Mouse (Mus musculus) bone marrow macrophage, adult 2 months (primary cell): ENCODE measurements around the gene Sox8. TPM values are rescaled to one million over a fixed set of nuclear protein-coding genes. Genes with fewer than 3 reads are reported as not detected.

ENCODE experiments used
- H3K27ac ChIP-seq: 2 replicates; pipeline ENCODE4 v1.5.1; 2012; ENCODE audit warnings: low read depth, low read length; ENCODE audit not compliant: insufficient read depth
- H3K4me1 ChIP-seq: 2 replicates; pipeline ENCODE4 v1.6.1; 2012; ENCODE audit warnings: low read length; ENCODE audit not compliant: control insufficient read depth, insufficient read depth
- H3K4me3 ChIP-seq: 2 replicates; pipeline ENCODE4 v1.5.1; 2012; ENCODE audit warnings: mild to moderate bottlenecking, low read length, moderate library complexity; ENCODE audit not compliant: insufficient read depth
- CTCF ChIP-seq: IDR thresholded peaks from 2 replicates; pipeline ENCODE4 v1.5.1; 2012; ENCODE audit warnings: low read depth, mild to moderate bottlenecking, low read length, moderate library complexity
- POLR2A ChIP-seq: IDR thresholded peaks from 2 replicates; pipeline ENCODE4 v1.6.1; 2012; ENCODE audit warnings: mild to moderate bottlenecking, low read depth, low read length, borderline replicate concordance
- polyA plus RNA-seq: library from polyadenylated mRNA; stranded (reverse); fragments of >200 nt; gene quantifications from 2 replicates; pipeline ENCODE4 v1.2.4, GENCODE M21; 2012; ENCODE audit not compliant: missing spikeins, insufficient read depth, insufficient read length

The Sox8 gene
- polyA plus RNA-seq, 1 experiment: not detected

GRCm38 (mm10) chr17:25560554-25561222, 9.8 kb downstream of the Sox8 start:
- H3K4me1 ChIP-seq: no peaks in the 10 kb centered on the region
- TF ChIP-seq CTCF (no peak), POLR2A (no peak)
- no peak overlapping the region for H3K4me3 ChIP-seq
- H3K27ac ChIP-seq: no peak overlapping the region

GRCm38 (mm10) chr17:25559634-25560033, 10.9 kb downstream of the Sox8 start:
- TF ChIP-seq CTCF (no peak), POLR2A (no peak)
- Histone ChIP-seq H3K27ac (no peak overlapping the region), H3K4me3 (no peak overlapping the region), H3K4me1 (no peaks in the 10 kb centered on the region)

GRCm38 (mm10) chr17:25556630-25557354, 13.7 kb downstream of the Sox8 start:
- no peaks in the 10 kb centered on the region for H3K4me1 ChIP-seq
- no peak overlapping the region for H3K4me3 ChIP-seq
- H3K27ac ChIP-seq: no peak overlapping the region
- TF ChIP-seq POLR2A (no peak), CTCF (no peak)

- Histone ChIP-seq H3K27ac (no peak overlapping the region), H3K4me1 (no peaks in the 10 kb centered on the region), H3K4me3 (no peak overlapping the region)
- TF ChIP-seq CTCF (no peak), POLR2A (no peak)
Measured at GRCm38 (mm10) chr17:25555666-25556629, 14.5 kb downstream of the Sox8 start.

GRCm38 (mm10) chr17:25555159-25555558, 15.3 kb downstream of the Sox8 start:
- Histone ChIP-seq H3K4me3 (no peak overlapping the region), H3K4me1 (no peaks in the 10 kb centered on the region), H3K27ac (no peak overlapping the region)
- TF ChIP-seq POLR2A (no peak), CTCF (no peak)

- TF ChIP-seq POLR2A (no peak), CTCF (no peak)
Measured at GRCm38 (mm10) chr17:25551313-25551712, 19.2 kb downstream of the Sox8 start.

GRCm38 (mm10) chr17:25550020-25550419, 20.5 kb downstream of the Sox8 start:
- Histone ChIP-seq H3K27ac (no peak overlapping the region), H3K4me1 (no peaks in the 10 kb centered on the region), H3K4me3 (no peak overlapping the region)
- no peak for TF ChIP-seq POLR2A
- TF ChIP-seq CTCF: no peak

More at GRCm38 (mm10) chr17:25551313-25551712, 19.2 kb downstream of the Sox8 start:
- Histone ChIP-seq H3K4me1 (no peaks in the 10 kb centered on the region), H3K4me3 (no peak overlapping the region), H3K27ac (no peak overlapping the region)

- no peak overlapping the region for H3K27ac ChIP-seq
- no peak overlapping the region for H3K4me3 ChIP-seq
- TF ChIP-seq CTCF (no peak), POLR2A (no peak)
- H3K4me1 ChIP-seq: no peaks in the 10 kb centered on the region
Measured at GRCm38 (mm10) chr17:25547026-25547425, 23.5 kb downstream of the Sox8 start.

GRCm38 (mm10) chr17:25541768-25542167, 28.7 kb downstream of the Sox8 start:
- H3K4me1 ChIP-seq: no peaks in the 10 kb centered on the region
- no peak overlapping the region for H3K4me3 ChIP-seq
- no peak for TF ChIP-seq CTCF
- no peak overlapping the region for H3K27ac ChIP-seq
